Mouse (Mus musculus) G1E-ER4 (cell line): ENCODE results near the gene Plcb4. TPM values are rescaled to one million over a fixed set of nuclear protein-coding genes. Genes with fewer than 3 reads are reported as not detected.

Experiments
- GATA1 ChIP-seq: IDR thresholded peaks from one replicate; pipeline ENCODE4 v1.8.0; 2012; ENCODE audit warnings: low read length, inconsistent platforms
- polyA plus RNA-seq: library from polyadenylated mRNA; stranded (reverse); fragments of >175 nt; gene quantifications from 2 replicates; pipeline ENCODE4 v1.2.3, GENCODE M21; 2012

Gene Plcb4
- polyA plus RNA-seq, 1 experiment = not detected

DNA sequence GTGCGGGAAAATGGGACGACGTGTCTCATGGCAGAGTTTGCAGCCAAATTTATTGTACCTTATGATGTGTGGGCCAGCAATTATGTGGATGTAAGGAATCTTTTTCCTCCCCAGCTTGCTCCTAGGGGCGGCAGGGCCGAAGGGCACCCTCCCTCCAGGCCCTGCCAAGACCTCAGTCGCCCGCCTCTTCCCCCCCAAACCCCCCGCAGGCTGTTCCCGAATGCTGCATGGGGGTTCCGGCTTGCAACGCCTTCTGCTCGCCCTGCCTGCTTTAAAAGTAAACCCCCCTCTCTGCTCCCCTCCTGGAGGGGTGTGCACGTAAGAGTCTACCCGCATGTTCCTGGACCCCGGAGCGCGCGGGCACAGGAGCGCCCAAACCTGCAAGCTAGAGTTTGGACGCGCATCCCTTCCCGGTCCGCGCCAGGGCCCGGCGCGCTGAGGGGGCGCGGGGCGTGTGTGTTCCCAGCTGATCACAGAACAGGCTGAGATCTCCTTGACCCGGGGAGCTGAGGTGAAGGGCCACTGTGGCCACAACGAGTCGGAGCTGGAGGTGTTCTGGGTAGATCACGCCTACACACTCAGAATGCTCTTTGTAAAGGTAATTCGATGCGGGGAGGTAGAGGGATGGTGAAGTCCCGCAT lies 400.3 kb downstream of the Plcb4 start:
- TF ChIP-seq GATA1 = no peak
